Mouse (Mus musculus) bone marrow macrophage, adult 2 months (primary cell): ENCODE measurements around the gene Ptprm. TPM values are rescaled to one million over a fixed set of nuclear protein-coding genes. Genes with fewer than 3 reads are reported as not detected.

Source experiments
- H3K27ac ChIP-seq: 2 replicates; pipeline ENCODE4 v1.5.1; 2012; ENCODE audit warnings: low read depth, low read length; ENCODE audit not compliant: insufficient read depth
- H3K4me1 ChIP-seq: 2 replicates; pipeline ENCODE4 v1.6.1; 2012; ENCODE audit warnings: low read length; ENCODE audit not compliant: control insufficient read depth, insufficient read depth
- H3K4me3 ChIP-seq: 2 replicates; pipeline ENCODE4 v1.5.1; 2012; ENCODE audit warnings: mild to moderate bottlenecking, low read length, moderate library complexity; ENCODE audit not compliant: insufficient read depth
- CTCF ChIP-seq: IDR thresholded peaks from 2 replicates; pipeline ENCODE4 v1.5.1; 2012; ENCODE audit warnings: low read depth, mild to moderate bottlenecking, low read length, moderate library complexity
- POLR2A ChIP-seq: IDR thresholded peaks from 2 replicates; pipeline ENCODE4 v1.6.1; 2012; ENCODE audit warnings: mild to moderate bottlenecking, low read depth, low read length, borderline replicate concordance
- polyA plus RNA-seq: library from polyadenylated mRNA; stranded (reverse); fragments of >200 nt; gene quantifications from 2 replicates; pipeline ENCODE4 v1.2.4, GENCODE M21; 2012; ENCODE audit not compliant: missing spikeins, insufficient read depth, insufficient read length

Gene Ptprm
- polyA plus RNA-seq, 1 experiment = 0.34 TPM

- Histone ChIP-seq H3K27ac (no peak overlapping the region), H3K4me1 (no peaks in the 10 kb centered on the region), H3K4me3 (no peak overlapping the region)
- TF ChIP-seq CTCF (no peak), POLR2A (no peak)
Measured at GRCm38 (mm10) chr17:67016501-67016900, 337.8 kb downstream of the Ptprm start.

GRCm38 (mm10) chr17:67013217-67013616 is 341.0 kb downstream of the Ptprm start:
- H3K4me3 ChIP-seq = no peak overlapping the region
- H3K4me1 ChIP-seq = no peaks in the 10 kb centered on the region
- TF ChIP-seq POLR2A (no peak), CTCF (no peak)
- H3K27ac ChIP-seq = no peak overlapping the region

- no peak overlapping the region for H3K27ac ChIP-seq
- H3K4me1 ChIP-seq = no peaks in the 10 kb centered on the region
- no peak for TF ChIP-seq CTCF
- TF ChIP-seq POLR2A = no peak
- no peak overlapping the region for H3K4me3 ChIP-seq
Measured at GRCm38 (mm10) chr17:67011836-67012583, 342.2 kb downstream of the Ptprm start.

GRCm38 (mm10) chr17:67010136-67010535 is 344.1 kb downstream of the Ptprm start:
- TF ChIP-seq POLR2A (no peak), CTCF (no peak)
- H3K27ac ChIP-seq = no peak overlapping the region
- no peaks in the 10 kb centered on the region for H3K4me1 ChIP-seq
- H3K4me3 ChIP-seq = no peak overlapping the region

- Histone ChIP-seq H3K4me3 (no peak overlapping the region), H3K4me1 (no peaks in the 10 kb centered on the region), H3K27ac (no peak overlapping the region)
- TF ChIP-seq POLR2A = no peak
- TF ChIP-seq CTCF = no peak
Measured at GRCm38 (mm10) chr17:67008137-67008536, 346.1 kb downstream of the Ptprm start.

GRCm38 (mm10) chr17:67006740-67007385 is 347.4 kb downstream of the Ptprm start:
- H3K27ac ChIP-seq = no peak overlapping the region
- no peak for TF ChIP-seq POLR2A
- TF ChIP-seq CTCF = no peak
- no peaks in the 10 kb centered on the region for H3K4me1 ChIP-seq
- H3K4me3 ChIP-seq = no peak overlapping the region

GRCm38 (mm10) chr17:66996882-66997281 is 357.4 kb downstream of the Ptprm start:
- no peaks in the 10 kb centered on the region for H3K4me1 ChIP-seq
- no peak overlapping the region for H3K4me3 ChIP-seq
- H3K27ac ChIP-seq = no peak overlapping the region
- TF ChIP-seq POLR2A = no peak
- no peak for TF ChIP-seq CTCF

GRCm38 (mm10) chr17:66996016-66996415 is 358.2 kb downstream of the Ptprm start:
- Histone ChIP-seq H3K27ac (no peak overlapping the region), H3K4me1 (no peaks in the 10 kb centered on the region), H3K4me3 (no peak overlapping the region)
- TF ChIP-seq POLR2A (no peak), CTCF (no peak)

- H3K4me3 ChIP-seq = no peak overlapping the region
- no peak overlapping the region for H3K27ac ChIP-seq
- H3K4me1 ChIP-seq = no peaks in the 10 kb centered on the region
- TF ChIP-seq POLR2A = no peak
- no peak for TF ChIP-seq CTCF
Measured at GRCm38 (mm10) chr17:66991815-66992214, 362.4 kb downstream of the Ptprm start.

GRCm38 (mm10) chr17:66990761-66991160 is 363.5 kb downstream of the Ptprm start:
- TF ChIP-seq CTCF = no peak
- TF ChIP-seq POLR2A = no peak
- no peaks in the 10 kb centered on the region for H3K4me1 ChIP-seq
- no peak overlapping the region for H3K4me3 ChIP-seq
- H3K27ac ChIP-seq = no peak overlapping the region
